Mouse (Mus musculus): ENCODE measurements around the gene Rapgef3.

Rapgef3 gene

DNA sequence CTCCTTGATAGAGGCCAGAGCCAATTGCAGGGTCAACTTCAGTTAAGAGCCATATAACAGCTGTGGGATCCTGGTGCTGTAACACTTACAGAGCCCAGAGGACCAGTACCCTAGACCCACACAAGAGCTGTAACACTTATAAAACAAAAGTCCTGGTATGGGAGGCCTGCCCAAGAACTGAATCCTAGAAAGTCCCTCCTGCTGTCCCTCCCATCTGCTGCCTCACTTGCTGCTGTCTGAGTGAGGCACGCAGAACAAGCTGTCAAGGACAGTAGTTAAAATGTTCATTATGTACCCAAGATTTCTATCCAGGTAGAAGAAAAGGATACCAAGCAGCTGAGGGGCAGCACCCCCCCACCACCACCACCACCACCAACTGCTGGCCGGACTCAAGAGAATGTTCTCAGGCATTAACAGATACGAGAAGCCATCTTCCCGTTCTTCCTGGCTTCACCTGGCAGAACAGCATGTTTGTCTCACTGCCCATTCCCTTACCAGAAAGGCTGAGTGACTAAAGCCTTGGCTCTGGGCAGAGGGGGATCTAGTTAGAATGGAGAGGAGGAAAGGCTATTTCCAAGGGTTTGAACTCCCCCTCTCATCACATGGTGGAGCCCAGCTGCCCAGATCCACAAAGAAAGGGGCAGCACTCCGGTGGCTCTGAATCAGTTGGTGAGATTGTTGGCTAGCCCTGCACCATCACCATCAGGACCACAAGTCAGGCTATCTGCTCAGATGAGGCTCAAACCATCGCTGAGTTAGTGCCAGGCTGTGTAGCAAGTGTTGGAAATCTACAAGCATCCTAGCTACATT lies 44.0 kb downstream of the Rapgef3 start:
- no peak for DNase-seq (ENCODE audit: extremely low read depth, low read depth)

DNA sequence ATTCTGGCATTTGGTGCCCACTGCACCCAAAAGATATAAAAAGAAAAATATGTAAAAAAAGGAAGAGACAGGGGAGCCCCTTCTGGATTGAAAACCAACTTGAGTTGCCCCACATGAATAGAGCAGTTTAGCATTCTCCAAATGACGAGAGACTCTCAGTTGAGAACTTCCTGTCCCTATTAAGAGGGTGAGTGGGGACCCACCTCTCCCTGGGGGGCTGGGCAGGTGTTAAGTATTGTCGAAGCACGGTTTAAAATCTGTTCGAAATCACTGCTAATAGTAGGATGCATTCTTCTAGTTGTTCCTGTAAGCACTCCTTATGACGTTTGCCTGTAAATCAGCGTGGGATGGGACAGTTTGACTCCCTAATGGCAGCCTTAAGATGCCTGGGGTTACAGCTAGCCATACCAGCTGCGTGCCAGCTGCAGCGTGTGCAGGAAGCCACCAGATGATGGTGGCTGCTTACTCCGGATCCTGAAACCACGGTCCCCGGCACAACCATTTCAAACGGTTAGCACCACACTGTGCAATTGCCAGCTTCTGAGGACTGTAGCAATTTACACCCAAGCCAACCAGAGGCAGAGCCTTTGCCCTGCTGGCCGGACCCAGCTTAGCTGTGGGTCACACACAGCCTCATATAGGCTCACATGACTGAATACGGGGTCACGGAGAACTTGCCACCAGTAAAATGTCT lies 46.6 kb downstream of the Rapgef3 start:
- DNase-seq (ENCODE audit: extremely low read depth, low read depth), result no peak

DNA sequence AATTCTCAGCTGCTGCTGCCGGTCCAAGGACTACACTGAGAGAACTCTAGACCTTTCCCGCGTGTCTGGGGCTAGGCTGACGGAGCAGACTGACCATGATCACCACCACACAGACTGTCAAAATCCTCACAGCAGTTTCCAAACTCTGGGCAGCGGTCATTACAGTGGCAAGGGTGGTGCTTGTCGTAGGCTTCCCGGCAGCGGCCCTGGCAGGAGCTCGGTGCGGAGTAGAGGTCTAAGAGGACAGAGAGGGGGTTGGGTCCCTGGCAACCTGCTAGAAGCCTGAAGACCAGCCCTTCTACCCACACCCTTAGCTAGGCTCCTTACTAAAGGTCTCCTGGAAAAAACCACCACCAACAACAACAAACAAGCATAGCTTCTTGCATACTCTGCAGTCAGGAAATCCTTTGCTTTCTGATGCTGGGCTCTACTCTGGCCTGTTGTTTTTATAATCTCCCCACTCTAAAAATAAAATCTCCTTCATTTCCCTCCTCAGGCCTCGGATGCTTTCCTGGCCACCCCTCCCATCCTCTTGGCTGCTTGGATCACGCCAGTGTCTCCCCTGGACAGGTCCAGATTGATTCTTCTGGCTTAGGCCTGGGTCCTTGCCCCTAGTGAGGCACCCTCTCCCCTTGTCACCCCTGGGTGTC lies 47.6 kb downstream of the Rapgef3 start:
- DNase-seq (ENCODE audit: extremely low read depth, low read depth), result no peak

DNA sequence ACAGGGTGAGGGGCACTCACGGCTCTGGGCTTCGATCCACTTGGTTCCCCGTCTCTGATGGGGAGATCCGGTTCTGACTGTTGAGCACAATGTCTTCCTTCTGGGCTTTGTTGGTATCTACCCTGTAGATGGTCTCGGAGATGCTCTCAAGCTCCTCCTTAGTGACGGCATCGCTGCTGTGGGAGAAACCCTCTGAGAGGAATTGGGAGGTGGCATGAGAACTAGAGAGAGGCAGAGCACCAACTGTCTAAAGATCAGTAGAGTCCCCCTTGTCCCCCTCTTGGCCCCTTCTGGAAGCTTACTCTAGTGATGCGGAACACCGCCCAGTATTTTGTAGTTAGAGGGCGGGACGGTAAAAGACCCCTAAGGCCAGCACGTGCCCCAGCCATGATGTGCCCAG lies 48.3 kb downstream of the Rapgef3 start:
- DNase-seq (ENCODE audit: extremely low read depth, low read depth), result no peak

DNA sequence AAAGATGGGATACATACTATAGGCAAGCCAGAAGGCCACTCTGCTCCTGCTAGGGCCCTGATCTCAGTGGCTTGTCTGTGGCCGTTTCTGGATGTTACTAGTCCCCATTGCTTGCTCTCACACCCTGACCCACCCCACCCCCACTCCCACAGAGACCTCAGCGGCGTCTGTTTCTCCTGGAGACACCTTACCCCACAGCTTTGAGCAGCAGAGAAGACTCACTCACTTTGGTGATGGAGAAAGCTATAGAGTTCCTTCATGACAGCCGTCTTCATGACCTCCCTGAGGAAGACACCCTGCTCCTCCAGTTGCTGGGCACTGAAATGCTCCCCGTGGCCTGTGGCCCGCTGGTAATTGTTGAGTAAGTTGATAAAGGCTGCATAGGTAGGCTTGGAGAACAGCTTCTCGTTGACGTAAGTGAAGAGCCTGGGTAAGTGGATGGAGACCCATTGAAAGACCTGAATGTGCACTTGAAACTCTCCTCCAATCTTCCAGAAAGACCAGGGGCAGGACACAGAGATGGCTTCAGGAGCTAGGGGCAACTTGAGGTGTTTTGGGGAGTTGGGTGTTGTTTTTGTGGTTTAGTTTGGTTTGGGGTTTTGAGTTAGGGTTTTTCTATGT lies 49.1 kb downstream of the Rapgef3 start:
- DNase-seq (ENCODE audit: extremely low read depth, low read depth), result no peak

DNA sequence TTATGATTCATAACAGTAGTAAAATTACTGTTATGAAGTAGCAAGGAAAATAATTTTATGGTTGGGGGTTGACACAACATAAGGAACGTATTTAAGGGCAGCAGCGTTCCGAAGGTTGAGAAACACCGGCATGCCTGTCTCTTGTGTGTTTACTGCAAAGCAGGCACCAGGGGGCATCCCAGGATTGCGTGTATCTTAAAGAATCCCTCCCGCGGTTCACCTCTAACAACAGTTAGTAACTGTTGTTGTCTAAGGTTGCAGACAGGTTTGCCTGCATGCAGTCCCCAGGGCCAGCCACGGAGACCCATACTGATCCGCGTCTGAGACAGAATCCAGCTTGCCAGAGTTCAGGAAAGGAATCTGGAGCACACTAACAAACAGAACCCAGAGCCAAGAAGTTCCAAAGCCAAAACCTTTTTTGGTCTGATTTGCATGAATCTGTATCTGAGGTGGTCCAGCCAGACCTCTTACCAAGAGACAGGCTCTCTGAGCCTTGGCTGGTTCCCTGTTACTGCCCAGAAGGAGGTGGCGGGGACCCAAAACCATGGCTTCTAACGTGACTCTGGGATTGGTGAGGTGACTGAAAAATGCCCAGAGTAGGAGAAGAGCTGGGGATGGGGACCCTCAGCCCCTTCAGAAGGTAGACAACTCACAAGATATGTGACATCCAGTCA lies 49.8 kb downstream of the Rapgef3 start:
- DNase-seq (ENCODE audit: extremely low read depth, low read depth), result peak; percentile 62

DNA sequence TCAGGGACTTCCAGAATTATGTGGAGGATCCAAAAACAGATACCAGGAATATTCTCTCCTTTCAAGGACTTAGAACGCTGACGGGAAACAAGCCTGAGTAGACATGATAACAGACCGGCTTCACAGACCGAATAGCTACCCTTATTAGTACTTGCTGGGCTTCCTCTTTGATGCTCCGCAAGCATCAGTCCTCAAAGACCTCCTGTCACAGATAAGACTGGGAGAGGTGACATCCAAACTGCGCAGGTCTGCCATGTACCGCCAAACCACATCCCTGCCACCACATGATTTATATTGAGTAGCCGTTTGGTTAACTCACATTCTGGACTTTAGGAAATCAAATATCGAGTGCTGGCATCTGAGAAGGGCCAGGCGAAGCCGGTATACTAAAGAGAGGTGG lies 51.0 kb downstream of the Rapgef3 start:
- peak; percentile 86 for DNase-seq (ENCODE audit: extremely low read depth, low read depth)

DNA sequence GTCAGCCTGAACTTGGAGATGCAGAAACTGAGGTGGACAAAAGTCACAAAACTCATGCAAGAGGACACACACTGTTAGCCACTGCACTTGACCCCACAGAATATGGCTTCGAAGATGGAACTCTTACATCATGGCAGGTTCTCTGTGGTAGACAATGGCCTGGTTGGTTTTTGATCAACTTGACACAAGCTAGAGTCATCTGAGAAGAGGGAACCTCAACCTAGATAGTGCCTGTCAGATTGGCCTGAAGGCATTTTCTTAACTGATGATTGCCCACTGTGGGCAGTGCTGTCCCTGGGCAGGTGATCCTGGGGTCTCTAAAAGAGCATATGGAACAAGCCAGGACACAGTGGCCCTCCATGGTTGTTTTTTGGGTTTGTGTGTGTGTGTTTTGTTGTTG lies 52.0 kb downstream of the Rapgef3 start:
- DNase-seq (ENCODE audit: extremely low read depth, low read depth), result peak; percentile 24

DNA sequence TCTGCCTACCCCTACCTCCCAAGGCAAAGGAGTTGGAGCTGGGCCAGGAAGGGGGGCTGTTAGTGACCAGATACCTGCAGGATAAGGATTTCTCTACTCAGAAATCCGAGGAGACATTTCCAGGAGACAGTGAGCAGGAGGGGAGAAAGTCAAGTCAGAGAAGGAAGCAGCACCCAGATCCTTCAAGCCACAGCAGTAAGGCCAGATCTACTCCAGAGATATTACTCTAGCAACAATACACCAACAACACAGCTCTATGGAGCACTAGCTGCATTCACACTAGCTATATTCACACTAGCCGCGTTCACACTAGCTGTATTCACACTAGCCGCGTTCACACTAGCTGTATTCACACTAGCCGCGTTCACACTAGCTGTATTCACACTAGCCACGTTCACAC lies 52.7 kb downstream of the Rapgef3 start:
- peak; percentile 18 for DNase-seq (ENCODE audit: extremely low read depth, low read depth)

DNA sequence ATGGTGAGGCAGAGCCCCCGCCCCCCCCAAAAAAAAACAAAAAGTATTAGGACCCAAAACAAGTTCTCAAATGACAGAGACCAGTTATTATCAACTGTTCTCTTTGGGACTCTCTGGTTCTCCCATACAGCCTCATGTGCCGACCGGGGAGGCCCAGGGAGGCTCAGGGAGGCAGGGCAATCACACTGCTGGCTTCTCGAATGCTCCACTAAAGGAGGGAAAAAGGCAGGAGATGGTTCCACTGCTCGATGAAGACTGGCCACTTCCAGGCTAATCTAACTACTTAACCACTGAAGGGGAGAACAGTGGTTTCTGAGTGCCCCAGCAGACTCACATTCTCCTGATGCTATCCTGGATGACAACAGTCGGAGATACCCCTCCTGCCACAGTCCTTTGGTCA lies 55.2 kb downstream of the Rapgef3 start:
- no peak for DNase-seq (ENCODE audit: extremely low read depth, low read depth)

DNA sequence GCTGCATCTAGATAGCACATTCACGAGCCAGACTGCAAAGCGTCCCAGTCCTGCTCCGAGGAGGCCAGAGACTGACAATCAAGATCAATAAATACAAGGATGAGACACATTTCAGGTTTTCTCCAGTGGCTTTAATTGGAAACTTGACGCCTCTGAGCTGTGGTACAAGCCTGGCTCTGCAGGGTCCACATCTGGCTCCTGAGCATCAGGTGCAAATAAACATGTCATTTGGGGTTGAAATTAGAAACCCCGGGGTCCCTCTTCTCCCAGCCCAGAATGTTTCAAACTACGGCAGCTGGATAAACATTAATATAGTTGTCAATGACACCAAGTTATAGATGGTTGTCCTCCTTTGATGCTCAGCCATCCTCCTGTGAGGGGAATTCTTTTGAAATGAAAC lies 56.9 kb downstream of the Rapgef3 start:
- DNase-seq (ENCODE audit: extremely low read depth, low read depth), result no peak

DNA sequence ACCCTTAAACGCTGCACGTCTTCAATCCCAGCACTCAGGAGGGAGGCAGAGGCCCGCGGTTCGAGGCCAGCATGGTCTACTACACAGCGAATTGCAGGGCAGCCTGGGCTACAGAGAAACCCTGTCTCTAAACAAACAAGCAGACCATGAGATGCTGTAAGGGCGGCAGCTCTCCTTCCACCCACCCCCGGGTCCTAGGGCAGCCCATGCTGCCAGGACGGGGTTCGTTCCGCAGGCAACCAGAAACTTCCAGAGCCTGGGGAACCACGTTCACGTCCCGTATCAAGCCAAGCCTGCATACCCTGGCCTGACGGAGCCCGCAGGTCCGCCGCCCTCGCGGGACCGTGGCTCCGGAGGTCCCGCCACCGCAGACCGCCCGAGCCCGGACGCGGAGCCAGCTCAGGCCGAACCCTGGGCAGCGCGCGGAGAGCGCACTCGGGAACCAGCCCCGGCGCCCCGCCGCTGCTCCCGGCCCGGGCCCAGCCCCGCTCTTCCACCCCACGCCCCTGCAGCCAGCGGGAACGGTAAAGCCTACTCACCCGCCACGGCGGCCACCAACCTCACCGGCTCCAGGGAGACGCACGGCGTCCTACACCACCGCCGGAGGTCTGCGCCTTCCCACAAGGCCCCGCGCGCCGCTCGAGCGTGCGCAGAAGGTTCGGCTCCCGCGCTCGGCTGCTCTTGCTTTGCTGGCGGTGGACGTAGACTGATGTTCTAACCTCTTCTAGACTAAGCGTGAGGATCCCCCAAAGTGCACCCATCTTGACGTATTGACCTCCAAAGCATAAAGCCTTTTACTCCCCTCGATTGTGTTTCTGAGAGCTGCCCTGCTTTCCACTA lies 62.3 kb downstream of the Rapgef3 start, which contains the start of gene Rpap3:
Gene Rpap3, minus strand, starts transcription at position 615 of the 840 bp plus-strand sequence.
- peak; percentile 82 for DNase-seq (ENCODE audit: extremely low read depth, low read depth)

DNA sequence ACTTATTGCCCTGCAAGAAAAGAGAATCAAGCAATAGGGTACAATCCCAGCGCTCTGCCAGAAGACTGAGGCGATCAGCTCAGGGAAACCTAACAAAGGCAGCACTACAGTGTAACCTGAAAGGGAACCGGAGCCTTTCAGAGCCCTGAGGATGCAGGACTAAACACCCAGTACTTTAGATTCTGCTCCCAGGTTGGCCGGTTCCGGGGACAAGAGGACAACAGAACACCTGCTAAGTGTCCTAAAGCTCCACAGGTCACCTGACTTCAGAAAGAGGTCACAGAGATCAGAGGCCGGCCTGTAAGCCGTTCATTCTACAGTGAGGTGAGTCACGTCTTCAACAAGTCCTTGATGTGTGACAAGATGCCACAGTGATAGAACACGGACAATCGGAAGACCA lies 71.2 kb downstream of the Rapgef3 start:
- no peak for DNase-seq (ENCODE audit: extremely low read depth, low read depth)

All from MEL-GATA-1-ER (cell line).